Mouse (Mus musculus) lung, adult 2 months (tissue): ENCODE measurements around the gene Gm13283.
"Not testable (repeated sequence)": the region's sequence is repeated elsewhere in the genome, so short reads cannot be mapped to it uniquely, and the experiment has no call there.

Experiments
- CTCF ChIP-seq: fragments of 200-500 bp; IDR thresholded peaks from 2 replicates; pipeline ENCODE4 v1.5.1; 2011; ENCODE audit warnings: mild to moderate bottlenecking, low read length, control low read depth; ENCODE audit not compliant: insufficient read depth
- POLR2A ChIP-seq: fragments of 200-500 bp; IDR thresholded peaks from 2 replicates; pipeline ENCODE4 v1.6.1; 2011; ENCODE audit warnings: low read depth, mild to moderate bottlenecking, control low read depth, low read length, borderline replicate concordance; ENCODE audit errors: extremely low read depth

DNA sequence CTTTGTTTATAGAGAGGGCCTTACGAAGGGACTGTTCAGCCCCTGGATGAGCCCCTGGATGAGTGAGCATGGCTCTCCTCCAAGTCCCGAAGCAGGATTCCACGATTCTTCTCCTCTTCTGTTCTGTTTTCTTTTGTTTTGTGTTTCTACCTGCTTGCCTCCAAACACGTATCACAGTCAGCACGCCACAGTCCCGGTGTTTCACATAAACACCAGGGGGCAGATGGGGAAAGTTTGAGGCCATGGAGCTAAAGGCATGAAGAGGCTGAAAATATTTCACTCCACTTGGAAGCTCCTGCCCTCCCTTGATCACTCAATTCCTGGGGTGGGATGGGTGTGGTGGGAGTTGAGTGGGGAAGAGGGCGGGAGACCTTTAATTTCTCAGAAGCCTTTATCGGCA, 1.9 kb downstream of the Gm13283 start:
- TF ChIP-seq POLR2A, CTCF: not testable (repeated sequence)
